Mouse (Mus musculus) cerebellum, adult (tissue): Measurements from ENCODE around the gene Ptprr.

Experiments
- ATAC-seq: cut with Nextera tagmentation; 2 replicates; pipeline ENCODE4 v1.9.2; 2017; ENCODE audit warnings: mild to moderate bottlenecking, moderate library complexity, mixed read lengths; ENCODE audit not compliant: insufficient number of reproducible peaks, low FRiP score, low TSS enrichment

Ptprr gene

GRCm38 (mm10) chr10:116017845-116018479 lies at the start of gene Ptprr:
TSS of gene Ptprr (plus strand) at chr10:116018213.
- ATAC-seq: peak; percentile 93

- ATAC-seq: no peak
These were observed 41.7 kb upstream of the Ptprr start for GRCm38 (mm10) chr10:115976345-115976744.

- no peak for ATAC-seq
These were observed 39.0 kb upstream of the Ptprr start for GRCm38 (mm10) chr10:115978992-115979391.

- ATAC-seq: no peak
These were observed 38.0 kb upstream of the Ptprr start for GRCm38 (mm10) chr10:115980018-115980417.

GRCm38 (mm10) chr10:115984308-115984707 lies 33.7 kb upstream of the Ptprr start:
- ATAC-seq: no peak

- ATAC-seq: peak; percentile 100
These were observed 16.2 kb upstream of the Ptprr start for GRCm38 (mm10) chr10:116001838-116002237.

- no peak for ATAC-seq
These were observed 11.3 kb upstream of the Ptprr start for GRCm38 (mm10) chr10:116006675-116007074.

GRCm38 (mm10) chr10:116018480-116018891 lies 473 bp downstream of the Ptprr start:
- peak; percentile 31 for ATAC-seq

GRCm38 (mm10) chr10:116019086-116019860 lies 1.3 kb downstream of the Ptprr start:
- peak; percentile 70 for ATAC-seq

GRCm38 (mm10) chr10:116021081-116021480 lies 3.1 kb downstream of the Ptprr start:
- ATAC-seq: no peak

- ATAC-seq: peak; percentile 68
These were observed 20.1 kb downstream of the Ptprr start for GRCm38 (mm10) chr10:116038150-116038549.

GRCm38 (mm10) chr10:116075954-116076353 lies 57.9 kb downstream of the Ptprr start:
- no peak for ATAC-seq

GRCm38 (mm10) chr10:116078636-116079035 lies 60.6 kb downstream of the Ptprr start:
- ATAC-seq: no peak

- ATAC-seq: no peak
These were observed 61.4 kb downstream of the Ptprr start for GRCm38 (mm10) chr10:116079396-116079795.

- ATAC-seq: peak; percentile 96
These were observed 62.8 kb downstream of the Ptprr start for GRCm38 (mm10) chr10:116080841-116081240.

GRCm38 (mm10) chr10:116083965-116084364 lies 66.0 kb downstream of the Ptprr start:
- ATAC-seq: no peak

GRCm38 (mm10) chr10:116096466-116096865 lies 78.5 kb downstream of the Ptprr start:
- ATAC-seq: no peak

GRCm38 (mm10) chr10:116098470-116098869 lies 80.5 kb downstream of the Ptprr start:
- ATAC-seq: no peak

- ATAC-seq: peak; percentile 95
These were observed 90.2 kb downstream of the Ptprr start for GRCm38 (mm10) chr10:116108176-116108575.

GRCm38 (mm10) chr10:116108730-116109129 lies 90.7 kb downstream of the Ptprr start:
- ATAC-seq: no peak

- ATAC-seq: no peak
These were observed 94.9 kb downstream of the Ptprr start for GRCm38 (mm10) chr10:116112868-116113267.
